Mouse (Mus musculus) liver, embryonic 14.5 days (tissue): Measurements from ENCODE around the gene Lhx9.

ENCODE experiments used
- CTCF ChIP-seq: IDR thresholded peaks from 2 replicates; pipeline ENCODE4 v1.5.1; 2016; ENCODE audit warnings: antibody characterized with exemption, low read depth, control low read depth
- EP300 ChIP-seq: IDR thresholded peaks from 2 replicates; pipeline ENCODE4 v1.6.1; 2016; ENCODE audit warnings: antibody characterized with exemption, low read depth

GRCm38 (mm10) chr1:138784019-138784418 is 64.4 kb downstream of the Lhx9 start:
- TF ChIP-seq CTCF (no peak), EP300 (no peak)
